Mouse (Mus musculus): ENCODE data around the gene Gan.

DNA sequence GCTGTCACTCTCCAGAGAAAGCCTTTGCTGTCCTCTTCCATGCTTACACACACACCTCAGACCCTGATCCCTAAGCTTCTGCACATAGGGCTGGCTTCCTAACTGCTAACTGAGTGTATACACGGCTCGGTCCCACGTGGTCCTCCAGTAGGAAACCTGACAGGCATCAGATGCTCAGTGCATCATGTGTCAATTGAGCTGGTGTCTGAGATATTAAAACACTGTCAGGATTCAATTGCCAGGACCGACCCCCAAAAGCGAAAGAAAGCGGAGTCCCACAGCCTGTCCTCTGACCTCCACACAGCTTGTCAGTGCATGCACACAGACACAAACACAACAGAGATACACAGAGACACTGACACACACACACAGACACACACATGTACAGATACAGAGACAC, 39.6 kb downstream of the Gan start:
- TF ChIP-seq GATA1 (IDR thresholded peaks at IDR 0.05; ENCODE audit: borderline replicate concordance, low read length) (no peak), FLI1 (IDR thresholded peaks at IDR 0.05; ENCODE audit: low read length) (no peak)
